Mouse (Mus musculus) lung, postnatal 4 days (tissue): ENCODE results near the gene Pdzk1.

ENCODE experiments used
- DNase-seq, 2 experiments: peaks; one replicate each; pipeline ENCODE4 v3.0.0; 2021

Pdzk1 gene

GRCm38 (mm10) chr3:96902336-96902999 lies 73.4 kb downstream of the Pdzk1 start:
- DNase-seq: no peak

DNA sequence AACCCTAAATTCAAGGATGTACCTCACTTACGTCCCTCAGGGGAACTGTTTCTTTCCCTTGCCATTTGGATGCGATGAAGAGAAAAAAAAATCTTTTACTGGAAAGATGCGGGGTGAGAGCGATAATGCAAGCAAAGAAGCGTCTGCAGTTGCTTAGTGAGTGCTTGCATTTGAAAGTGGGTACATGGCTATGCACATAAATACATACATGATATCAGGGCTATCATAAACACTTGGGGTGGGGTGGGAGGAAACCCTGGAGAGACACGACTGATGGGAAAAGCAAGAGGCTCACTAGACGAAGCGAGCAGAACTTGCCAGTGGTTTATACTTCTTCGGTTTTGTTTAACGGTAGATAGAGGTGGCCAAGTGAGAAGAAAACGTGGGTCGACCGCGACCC lies 75.3 kb downstream of the Pdzk1 start, which contains the start of gene Gja5:
Gja5 (plus strand) TSS at position 301 of the 400 bp plus-strand sequence.
- no peak for DNase-seq

GRCm38 (mm10) chr3:96904851-96905541 lies 75.9 kb downstream of the Pdzk1 start, which contains the start of gene Gpr89:
TSS of gene Gpr89 (minus strand) at chr3:96905346.
- DNase-seq: peak; percentile 95 to 96

- DNase-seq: no peak
Observed at GRCm38 (mm10) chr3:96905592-96905991, 76.5 kb downstream of the Pdzk1 start.
